Mouse (Mus musculus) hindlimb bud, embryonic 11.5 days (tissue): Measurements from ENCODE around the gene Hist2h2ab.
"Not testable (repeated sequence)": the region's sequence is repeated elsewhere in the genome, so short reads cannot be mapped to it uniquely, and the experiment has no call there.

ENCODE experiments used
- DNase-seq: peaks from one replicate; pipeline ENCODE4 v3.0.0-alpha.2; 2012; ENCODE audit warnings: low read depth, low spot score; ENCODE audit errors: extremely low spot score

Hist2h2ab gene

GRCm38 (mm10) chr3:96236834-96237334 lies 17.2 kb downstream of the Hist2h2ab start:
- DNase-seq: no peak

GRCm38 (mm10) chr3:96237335-96237903 lies 17.8 kb downstream of the Hist2h2ab start:
- no peak for DNase-seq

DNA sequence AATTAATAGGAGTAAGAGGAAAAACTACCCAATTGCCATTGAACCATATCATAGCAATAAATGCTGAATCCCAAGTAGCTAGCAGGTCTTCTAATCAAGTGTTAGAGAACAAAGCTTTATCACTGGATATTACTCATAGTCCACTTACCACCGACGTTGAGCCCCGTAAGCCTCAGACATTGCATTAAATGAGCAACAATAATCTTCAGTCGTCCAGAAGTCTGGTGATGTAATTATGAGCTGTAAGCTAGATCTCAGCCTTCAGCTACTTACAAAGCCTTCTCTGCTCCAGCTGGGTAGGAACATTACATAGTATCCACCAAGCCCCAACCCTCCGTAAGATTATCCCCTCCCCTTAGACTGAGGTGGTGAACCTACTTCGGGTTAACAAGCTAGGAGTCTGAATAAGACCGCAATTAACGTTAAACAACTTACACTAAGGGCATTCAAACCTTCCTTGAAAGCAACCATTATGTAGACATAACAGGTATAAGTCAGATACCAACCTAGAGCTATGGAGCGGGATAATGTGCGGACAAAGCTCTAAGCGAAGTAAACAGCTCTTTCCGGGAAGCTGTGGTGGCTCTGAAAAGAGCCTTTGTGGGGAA lies 18.3 kb downstream of the Hist2h2ab start:
- DNase-seq: no peak

DNA sequence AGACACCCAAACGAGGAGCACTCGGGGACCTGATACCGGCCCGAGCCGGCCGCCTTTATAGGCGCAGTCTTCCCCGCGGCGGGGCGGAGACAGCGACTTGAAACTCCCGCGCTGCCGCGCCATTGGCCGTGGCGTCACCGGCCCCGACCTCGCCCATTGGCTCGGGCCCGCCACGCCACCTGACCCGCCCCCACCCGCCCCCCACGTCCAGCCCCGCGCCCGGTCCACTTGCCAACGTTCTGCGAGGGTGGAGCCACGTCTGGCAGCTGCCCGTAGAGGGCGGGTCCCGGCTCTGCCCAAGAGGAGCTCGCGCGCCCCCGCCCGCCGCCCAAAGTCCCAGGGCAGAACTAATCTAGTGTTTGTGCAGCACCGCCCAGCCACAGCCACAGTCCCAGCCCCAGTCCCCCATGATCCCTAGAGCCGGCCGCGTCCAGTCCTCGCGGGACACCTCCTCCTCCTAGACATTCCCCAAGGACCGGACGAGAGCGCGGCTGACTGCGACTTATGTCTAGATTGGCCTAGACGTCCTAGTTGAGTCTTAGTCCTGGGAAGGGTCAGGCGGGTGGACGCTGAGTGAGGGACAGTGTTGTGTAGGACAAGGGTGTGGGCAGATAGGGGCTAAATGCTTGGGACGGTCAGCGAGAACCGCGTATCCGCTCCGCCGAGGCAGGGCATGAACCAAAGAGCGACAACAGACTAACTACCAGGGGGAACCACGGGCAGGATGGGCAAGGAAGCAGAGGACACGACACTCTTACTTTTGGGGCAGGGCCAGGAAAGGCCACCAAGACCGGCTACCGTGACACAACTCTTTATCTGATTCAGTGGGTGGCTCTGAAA lies 19.5 kb downstream of the Hist2h2ab start, which contains the start of gene Hist2h3c2:
TSS of gene Hist2h3c2 (minus strand) at position 174 of the 840 bp plus-strand sequence.
- not testable (repeated sequence) for DNase-seq

GRCm38 (mm10) chr3:96239949-96240798 lies 20.5 kb downstream of the Hist2h2ab start, which contains the start of gene Hist2h2aa2:
Gene Hist2h2aa2 (minus strand): TSS chr3:96240276.
- not testable (repeated sequence) for DNase-seq

- no peak for DNase-seq
Observed at GRCm38 (mm10) chr3:96240799-96241197, 21.1 kb downstream of the Hist2h2ab start.

GRCm38 (mm10) chr3:96243921-96244572 lies 24.4 kb downstream of the Hist2h2ab start:
- DNase-seq: no peak

DNA sequence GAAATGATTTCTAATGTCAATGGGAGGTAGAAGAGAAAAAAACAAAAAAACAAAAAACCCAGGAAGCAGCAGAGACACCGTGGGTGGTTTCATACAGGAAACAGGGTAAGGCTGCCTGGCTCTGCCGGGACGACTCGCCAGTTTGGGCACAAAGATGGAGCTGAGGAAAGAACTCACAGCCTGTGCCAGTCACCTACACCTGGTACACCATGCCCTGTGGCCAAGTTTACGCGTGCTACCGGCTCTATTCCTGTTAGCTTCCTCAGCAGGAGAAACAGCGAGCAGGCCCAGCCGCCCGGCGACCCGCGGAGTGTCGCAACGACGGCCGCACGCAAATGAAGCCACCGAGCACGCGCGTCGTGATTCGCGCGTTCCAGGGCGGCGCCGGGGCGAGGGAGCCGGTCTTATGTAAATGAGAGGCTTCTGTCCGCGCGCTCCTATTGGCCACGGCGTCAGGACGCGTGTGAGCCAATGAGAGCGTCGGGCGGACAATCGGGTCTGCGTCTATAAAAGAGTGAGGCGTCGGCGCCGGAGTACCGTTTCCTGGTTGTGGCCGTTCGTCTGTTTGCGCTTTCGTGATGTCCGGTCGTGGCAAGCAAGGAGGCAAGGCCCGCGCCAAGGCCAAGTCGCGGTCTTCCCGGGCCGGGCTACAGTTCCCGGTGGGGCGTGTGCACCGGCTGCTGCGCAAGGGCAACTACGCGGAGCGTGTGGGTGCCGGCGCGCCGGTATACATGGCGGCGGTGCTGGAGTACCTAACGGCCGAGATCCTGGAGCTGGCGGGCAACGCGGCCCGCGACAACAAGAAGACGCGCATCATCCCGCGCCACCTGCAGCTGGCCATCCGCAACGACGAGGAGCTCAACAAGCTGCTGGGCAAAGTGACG lies 25.6 kb downstream of the Hist2h2ab start, which contains the start of gene Hist2h2aa1:
TSS of gene Hist2h2aa1 (plus strand) at position 495 of the 884 bp plus-strand sequence.
- not testable (repeated sequence) for DNase-seq

DNA sequence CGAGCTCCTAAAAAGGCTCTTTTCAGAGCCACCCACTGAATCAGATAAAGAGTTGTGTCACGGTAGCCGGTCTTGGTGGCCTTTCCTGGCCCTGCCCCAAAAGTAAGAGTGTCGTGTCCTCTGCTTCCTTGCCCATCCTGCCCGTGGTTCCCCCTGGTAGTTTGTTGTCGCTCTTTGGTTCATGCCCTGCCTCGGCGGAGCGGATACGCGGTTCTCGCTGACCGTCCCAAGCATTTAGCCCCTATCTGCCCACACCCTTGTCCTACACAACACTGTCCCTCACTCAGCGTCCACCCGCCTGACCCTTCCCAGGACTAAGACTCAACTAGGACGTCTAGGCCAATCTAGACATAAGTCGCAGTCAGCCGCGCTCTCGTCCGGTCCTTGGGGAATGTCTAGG lies 26.4 kb downstream of the Hist2h2ab start:
- DNase-seq: not testable (repeated sequence)

DNA sequence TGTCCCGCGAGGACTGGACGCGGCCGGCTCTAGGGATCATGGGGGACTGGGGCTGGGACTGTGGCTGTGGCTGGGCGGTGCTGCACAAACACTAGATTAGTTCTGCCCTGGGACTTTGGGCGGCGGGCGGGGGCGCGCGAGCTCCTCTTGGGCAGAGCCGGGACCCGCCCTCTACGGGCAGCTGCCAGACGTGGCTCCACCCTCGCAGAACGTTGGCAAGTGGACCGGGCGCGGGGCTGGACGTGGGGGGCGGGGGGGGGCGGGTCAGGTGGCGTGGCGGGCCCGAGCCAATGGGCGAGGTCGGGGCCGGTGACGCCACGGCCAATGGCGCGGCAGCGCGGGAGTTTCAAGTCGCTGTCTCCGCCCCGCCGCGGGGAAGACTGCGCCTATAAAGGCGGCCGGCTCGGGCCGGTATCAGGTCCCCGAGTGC lies 26.8 kb downstream of the Hist2h2ab start, which contains the start of gene Hist2h3c1:
TSS of gene Hist2h3c1 (plus strand) at position 259 of the 430 bp plus-strand sequence.
- not testable (repeated sequence) for DNase-seq

DNA sequence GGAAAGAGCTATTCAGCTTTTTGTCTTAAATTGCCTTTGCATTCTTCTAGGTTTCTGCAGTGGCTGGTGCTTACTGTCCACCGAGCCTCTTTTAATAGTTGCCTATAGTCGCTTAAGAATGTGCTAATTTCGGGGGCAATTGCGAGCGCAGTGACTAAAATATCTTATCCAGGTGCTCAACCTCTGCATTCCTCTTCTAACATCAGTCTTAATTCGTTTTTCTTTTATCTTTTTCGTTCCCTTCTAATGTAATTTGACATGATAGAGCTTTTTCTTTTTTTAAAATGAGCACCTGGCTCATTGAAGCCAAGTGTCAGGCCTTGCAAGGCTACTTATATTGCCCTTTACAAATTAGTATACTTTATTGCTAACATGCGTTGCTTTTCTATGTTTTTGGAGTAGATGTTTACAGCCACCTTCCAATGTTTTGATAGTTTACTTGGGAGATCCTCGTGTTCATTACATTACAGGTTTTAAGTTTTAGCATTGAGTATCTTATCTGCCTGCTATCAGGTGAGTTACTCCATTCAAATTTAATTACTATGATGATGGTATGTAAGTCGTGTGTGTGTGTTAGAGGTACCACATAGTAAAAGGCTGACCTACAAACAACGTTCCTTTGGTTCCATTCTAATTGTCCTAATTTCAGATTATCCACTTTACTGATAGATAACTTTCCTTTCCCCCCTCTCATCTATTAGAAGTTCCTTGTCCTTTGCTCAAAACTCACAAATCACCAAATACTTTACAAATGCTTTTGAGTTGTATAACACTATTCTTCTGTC lies 27.9 kb downstream of the Hist2h2ab start:
- DNase-seq: peak; percentile 46

GRCm38 (mm10) chr3:96248141-96249033 lies 28.7 kb downstream of the Hist2h2ab start:
- no peak for DNase-seq

GRCm38 (mm10) chr3:96249034-96249345 lies 29.3 kb downstream of the Hist2h2ab start:
- DNase-seq: no peak

DNA sequence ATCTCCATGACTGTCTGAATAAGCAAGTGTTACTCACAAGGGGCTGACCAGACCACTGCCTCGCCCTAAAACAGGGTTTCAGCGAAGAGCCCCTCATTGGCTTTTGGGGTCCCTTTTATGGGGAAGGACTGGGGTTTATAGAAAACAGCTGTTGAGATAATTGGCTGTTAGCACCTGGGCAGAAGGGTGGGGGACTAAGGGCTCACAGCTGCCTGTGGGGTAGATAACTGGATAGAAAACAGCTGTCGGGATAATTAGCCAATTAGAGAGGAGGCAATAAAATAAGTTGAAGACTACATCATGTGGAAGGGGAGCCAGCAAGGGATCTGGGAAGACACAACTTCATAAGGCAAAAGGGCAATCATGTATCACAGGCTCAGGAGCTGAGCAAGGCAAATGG lies 31.2 kb downstream of the Hist2h2ab start:
- DNase-seq: no peak

GRCm38 (mm10) chr3:96251787-96252186 lies 32.1 kb downstream of the Hist2h2ab start:
- DNase-seq: no peak

DNA sequence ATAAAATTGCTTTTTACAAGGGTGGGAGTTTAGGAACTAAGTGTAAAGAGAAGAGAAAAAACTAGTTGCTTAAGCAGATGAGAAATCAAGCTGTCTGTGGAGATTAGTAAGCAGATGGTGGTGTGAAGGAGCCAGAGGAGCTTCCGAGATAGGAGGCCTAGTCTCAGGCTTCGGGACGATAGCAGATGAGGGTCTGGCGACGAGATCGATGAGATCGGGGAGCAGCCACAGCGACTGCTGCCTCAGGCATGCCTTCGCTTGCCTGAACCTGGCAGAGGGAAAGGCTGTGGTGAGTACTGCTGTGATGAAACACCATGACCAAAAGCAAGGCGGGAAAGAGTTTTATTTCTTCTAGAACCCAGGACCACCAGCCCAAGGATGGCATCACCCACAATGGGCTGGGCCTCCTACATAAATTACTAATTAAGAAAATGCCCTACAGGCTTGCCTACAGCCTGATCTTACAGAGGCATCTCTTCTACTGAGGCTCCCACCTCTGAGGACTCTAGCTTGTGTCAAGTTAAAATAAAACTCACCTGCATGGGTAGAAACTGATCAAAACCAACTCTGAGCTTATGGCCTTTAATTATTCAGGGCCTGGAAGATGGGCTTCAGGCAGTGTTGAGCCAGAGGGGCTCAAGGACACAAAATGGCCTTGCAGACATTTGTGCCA lies 35.2 kb downstream of the Hist2h2ab start:
- DNase-seq: no peak
